ENCODE assay signal across 19 mouse cellular contexts in the genomic region with DNA sequence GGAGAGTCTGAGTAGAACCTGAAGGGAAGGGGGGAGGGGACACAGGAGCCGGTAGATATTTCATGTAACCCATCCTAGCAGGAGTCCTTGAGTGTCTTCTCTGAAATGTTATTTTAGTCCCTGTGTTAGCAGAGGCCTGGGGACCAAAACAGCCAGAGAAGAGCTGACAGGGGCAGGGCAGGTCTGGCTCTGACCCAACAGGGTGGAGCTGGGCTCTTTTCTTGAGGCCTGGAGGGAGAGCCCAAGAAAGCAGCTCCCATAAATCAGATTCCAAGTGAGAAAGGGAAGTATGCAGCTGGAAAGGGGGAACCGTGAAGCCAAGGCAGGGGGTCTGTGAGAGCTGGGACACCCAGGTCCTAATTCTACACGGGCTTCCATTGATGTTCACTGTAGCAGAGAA. TPM values are rescaled to one million over a fixed set of nuclear protein-coding genes. Genes with fewer than 3 reads are reported as not detected.
DNase-seq lines count a peak whose midpoint lies in the region; ATAC-seq lines count a peak whose summit lies in the region.
"Had no signal": no experiment of that assay in that cellular context is flagged by ENCODE, and none has a peak within 500 bp of the region (broad histone marks: within the 10 kb centered on the region; RNA-seq: fewer than 3 reads in every experiment).

No protein-coding gene starts in this region.

- no peak overlapping the region for H3K4me2 ChIP-seq in forebrain, embryonic 11.5 days (ENCODE audit: low read depth, low read length, severe bottlenecking)
- H3K4me2 ChIP-seq in kidney, embryonic 15.5 days = no peak overlapping the region
- H3K4me2 ChIP-seq in midbrain, embryonic 14.5 days (ENCODE audit: low read length) = no peak overlapping the region
- H3K4me2 ChIP-seq: forebrain, embryonic 15.5 days; hindbrain, embryonic 13.5 days had no signal

- 57% methylated on average over 3 of the region's 3 CpGs for WGBS in forebrain, embryonic 10.5 days
- 53% methylated on average over 3 of the region's 3 CpGs for WGBS in forebrain, embryonic 11.5 days
- WGBS in kidney, embryonic 15.5 days = 23% methylated on average over 3 of the region's 3 CpGs
- WGBS in midbrain, embryonic 10.5 days = 53% methylated on average over 3 of the region's 3 CpGs
- 47% methylated on average over 3 of the region's 3 CpGs for WGBS in midbrain, embryonic 14.5 days

- peaks cover 45% of the 10 kb centered on the region for H3K4me1 ChIP-seq in forebrain, embryonic 10.5 days
- H3K4me1 ChIP-seq in forebrain, embryonic 11.5 days (replicated peaks; ENCODE audit: control insufficient read depth, insufficient read depth, low read length) = peaks cover 2% of the 10 kb centered on the region; the same call in 1 of the 2 replicates
- peaks cover 18% of the 10 kb centered on the region for H3K4me1 ChIP-seq in kidney, embryonic 15.5 days
- peaks cover 38% of the 10 kb centered on the region for H3K4me1 ChIP-seq in midbrain, embryonic 10.5 days
- peaks cover 7% of the 10 kb centered on the region; the same call in 1 of the 2 replicates for H3K4me1 ChIP-seq in midbrain, embryonic 14.5 days (ENCODE audit: control insufficient read depth, insufficient read depth, low read length)
- H3K4me1 ChIP-seq: forebrain, embryonic 15.5 days had no signal

- peak overlapping the region; percentile 56; the same call in 1 of the 2 replicates for H3K27ac ChIP-seq in forebrain, embryonic 10.5 days
- H3K27ac ChIP-seq in forebrain, embryonic 11.5 days (ENCODE audit: low read depth, low read length) = no peak overlapping the region
- H3K27ac ChIP-seq in kidney, embryonic 15.5 days = peak overlapping the region; percentile 48; the same call in 1 of the 2 replicates
- H3K27ac ChIP-seq in midbrain, embryonic 10.5 days (replicated peaks) = peak overlapping the region; percentile 61; the same call in 1 of the 2 replicates
- no peak overlapping the region for H3K27ac ChIP-seq in midbrain, embryonic 14.5 days (replicated peaks; ENCODE audit: low read depth, low read length)
- H3K27ac ChIP-seq: embryonic facial prominence, embryonic 10.5 days; forebrain, embryonic 15.5 days; heart, embryonic 10.5 days; hindbrain, embryonic 13.5 days had no signal

- no peak overlapping the region for H3K9ac ChIP-seq in forebrain, embryonic 11.5 days (ENCODE audit: low read length)
- H3K9ac ChIP-seq in kidney, embryonic 15.5 days = no peak overlapping the region
- no peak overlapping the region for H3K9ac ChIP-seq in midbrain, embryonic 14.5 days (replicated peaks; ENCODE audit: low read length)
- H3K9ac ChIP-seq: forebrain, embryonic 15.5 days; hindbrain, embryonic 13.5 days had no signal

- H3K36me3 ChIP-seq in forebrain, embryonic 10.5 days (replicated peaks) = no peaks in the 10 kb centered on the region
- no peaks in the 10 kb centered on the region for H3K36me3 ChIP-seq in forebrain, embryonic 11.5 days (ENCODE audit: control insufficient read depth, insufficient read depth, low read length)
- H3K36me3 ChIP-seq in kidney, embryonic 15.5 days = no peaks in the 10 kb centered on the region
- no peaks in the 10 kb centered on the region for H3K36me3 ChIP-seq in midbrain, embryonic 10.5 days
- H3K36me3 ChIP-seq in midbrain, embryonic 14.5 days (ENCODE audit: control insufficient read depth, insufficient read depth, low read length) = no peaks in the 10 kb centered on the region
- H3K36me3 ChIP-seq: embryonic facial prominence, embryonic 10.5 days; forebrain, embryonic 15.5 days; heart, embryonic 10.5 days; hindbrain, embryonic 13.5 days had no signal

- ATAC-seq in forebrain, embryonic 11.5 days (replicated peaks; ENCODE audit: low FRiP score) = no peak
- no peak for ATAC-seq in kidney, embryonic 15.5 days (replicated peaks; ENCODE audit: low FRiP score)
- ATAC-seq in midbrain, embryonic 14.5 days (ENCODE audit: low FRiP score, low TSS enrichment) = no peak
- ATAC-seq: activated CD4-positive, CD25-positive, alpha-beta regulatory T cell, adult 4 months; forebrain, embryonic 15.5 days; Patski had no signal

- H3K9me3 ChIP-seq in forebrain, embryonic 10.5 days = no peaks in the 10 kb centered on the region
- no peaks in the 10 kb centered on the region for H3K9me3 ChIP-seq in forebrain, embryonic 11.5 days (ENCODE audit: control insufficient read depth, low read length)
- no peaks in the 10 kb centered on the region for H3K9me3 ChIP-seq in kidney, embryonic 15.5 days (replicated peaks)
- no peaks in the 10 kb centered on the region for H3K9me3 ChIP-seq in midbrain, embryonic 10.5 days (replicated peaks)
- H3K9me3 ChIP-seq in midbrain, embryonic 14.5 days (ENCODE audit: control insufficient read depth, low read length) = no peaks in the 10 kb centered on the region
- H3K9me3 ChIP-seq: embryonic facial prominence, embryonic 10.5 days; forebrain, embryonic 15.5 days; heart, embryonic 10.5 days; hindbrain, embryonic 13.5 days had no signal

- H3K4me3 ChIP-seq in forebrain, embryonic 10.5 days = no peak overlapping the region
- no peak overlapping the region for H3K4me3 ChIP-seq in forebrain, embryonic 11.5 days (ENCODE audit: low read depth, low read length)
- H3K4me3 ChIP-seq in kidney, embryonic 15.5 days (replicated peaks) = no peak overlapping the region
- H3K4me3 ChIP-seq in midbrain, embryonic 10.5 days = no peak overlapping the region
- H3K4me3 ChIP-seq in midbrain, embryonic 14.5 days (replicated peaks; ENCODE audit: low read depth, low read length) = no peak overlapping the region
- H3K4me3 ChIP-seq: embryonic facial prominence, embryonic 10.5 days; forebrain, embryonic 15.5 days; heart, embryonic 10.5 days; hindbrain, embryonic 13.5 days had no signal

- peaks cover 75% of the 10 kb centered on the region for H3K27me3 ChIP-seq in forebrain, embryonic 10.5 days (ENCODE audit: poor library complexity, severe bottlenecking)
- H3K27me3 ChIP-seq in forebrain, embryonic 11.5 days (ENCODE audit: control insufficient read depth, insufficient read depth, low read length) = no peaks in the 10 kb centered on the region
- peaks cover 17% of the 10 kb centered on the region; the same call in 1 of the 2 replicates for H3K27me3 ChIP-seq in kidney, embryonic 15.5 days
- H3K27me3 ChIP-seq in midbrain, embryonic 10.5 days (ENCODE audit: low read depth, poor library complexity, severe bottlenecking) = peaks cover 74% of the 10 kb centered on the region
- H3K27me3 ChIP-seq in midbrain, embryonic 14.5 days (ENCODE audit: control insufficient read depth, insufficient read depth, low read length) = no peaks in the 10 kb centered on the region
- H3K27me3 ChIP-seq: forebrain, embryonic 15.5 days had no signal

- no peak for DNase-seq in forebrain, embryonic 10.5 days (ENCODE audit: extremely low spot score, low spot score)
- no peak for DNase-seq in forebrain, embryonic 11.5 days (ENCODE audit: low spot score)
- no peak for DNase-seq in kidney, adult 18-20 months
- no peak for DNase-seq in midbrain, embryonic 10.5 days (ENCODE audit: low spot score)
- DNase-seq in midbrain, embryonic 14.5 days = no peak
- peak; percentile 65 to 66 for DNase-seq in kidney, postnatal 4 days
- DNase-seq: cerebellum, adult 2 months; cerebellum, postnatal 10 days; gastrocnemius, postnatal 10 days; heart, adult 18-20 months; heart, postnatal 10 days; heart, postnatal 4 days had no signal

RNA-seq across cellular contexts. Expression of a gene that starts 16.9 kb away (rescaled TPM):
- polyA plus RNA-seq in forebrain, embryonic 10.5 days (2016; fragmentation: Nextera tagmentation; extraction: Ambion mirVana) = 0.31 and 0.32 TPM in 2 replicates
- polyA plus RNA-seq in forebrain, embryonic 11.5 days (2014; fragmentation: Nextera tagmentation; extraction: Ambion mirVana) = 0.55 and 0.84 TPM in 2 replicates
- polyA plus RNA-seq in kidney, embryonic 15.5 days (2015; fragmentation: Nextera tagmentation; extraction: Ambion mirVana) = 0.18 and 0.40 TPM in 2 replicates
- 0.89 and 0.93 TPM in 2 replicates for polyA plus RNA-seq in midbrain, embryonic 10.5 days (2016; fragmentation: Nextera tagmentation; extraction: Ambion mirVana)
- 3.0 and 3.6 TPM in 2 replicates for polyA plus RNA-seq in midbrain, embryonic 14.5 days (2014; fragmentation: Nextera tagmentation; extraction: Ambion mirVana)
- polyA plus RNA-seq: activated CD4-positive, CD25-positive, alpha-beta regulatory T cell, adult 4 months had no signal

Comparison
In these comparisons a context has a peak if more than half of its experiments do, and no peak if none do; other contexts are left out.
1. DNase-seq: peak in kidney, postnatal 4 days (2 of 2); none in forebrain, embryonic 10.5 days (single experiment), forebrain, embryonic 11.5 days (single experiment), kidney, adult 18-20 months (single experiment), midbrain, embryonic 10.5 days (single experiment) and midbrain, embryonic 14.5 days (single experiment).
2. H3K27ac ChIP-seq: peak in forebrain, embryonic 10.5 days (single experiment), kidney, embryonic 15.5 days (single experiment) and midbrain, embryonic 10.5 days (single experiment); none in forebrain, embryonic 11.5 days (single experiment) and midbrain, embryonic 14.5 days (single experiment).